Mouse (Mus musculus) heart, embryonic 13.5 days (tissue): ENCODE results near the gene Bpifb1. TPM values are rescaled to one million over a fixed set of nuclear protein-coding genes. Genes with fewer than 3 reads are reported as not detected.
"Not testable (repeated sequence)": the region's sequence is repeated elsewhere in the genome, so short reads cannot be mapped to it uniquely, and the experiment has no call there.

Experiments
- ATAC-seq: fragments of 200-750 bp; cut with Nextera tagmentation; 2 replicates; pipeline ENCODE4 v1.8.0; 2017; ENCODE audit warnings: moderate TSS enrichment; ENCODE audit not compliant: insufficient number of reproducible peaks, low FRiP score, low TSS enrichment; ENCODE audit errors: extremely low read depth
- H3K27ac ChIP-seq: fragments of 300-500 bp; sonication (generic); replicated peaks from 2 replicates; pipeline ENCODE4 v1.5.1; 2015; ENCODE audit warnings: moderate library complexity, mild to moderate bottlenecking, inconsistent platforms
- H3K27me3 ChIP-seq: fragments of 300-500 bp; sonication (generic); replicated peaks from 2 replicates; pipeline ENCODE4 v1.6.1; 2015; ENCODE audit warnings: mild to moderate bottlenecking, inconsistent platforms
- H3K36me3 ChIP-seq: fragments of 300-500 bp; sonication (generic); 2 replicates; pipeline ENCODE4 v1.6.1; 2015; ENCODE audit warnings: mild to moderate bottlenecking, inconsistent platforms
- H3K4me1 ChIP-seq: fragments of 300-500 bp; sonication (generic); 2 replicates; pipeline ENCODE4 v1.6.1; 2015; ENCODE audit warnings: inconsistent platforms
- H3K4me2 ChIP-seq: fragments of 300-500 bp; sonication (generic); 2 replicates; pipeline ENCODE4 v1.6.1; 2015; ENCODE audit warnings: inconsistent platforms, mild to moderate bottlenecking, moderate library complexity
- H3K4me3 ChIP-seq: fragments of 300-500 bp; sonication (generic); 2 replicates; pipeline ENCODE4 v1.5.1; 2015; ENCODE audit warnings: moderate library complexity, mild to moderate bottlenecking, inconsistent platforms
- H3K9ac ChIP-seq: fragments of 300-500 bp; sonication (generic); 2 replicates; pipeline ENCODE4 v1.6.1; 2015; ENCODE audit warnings: inconsistent platforms, mild to moderate bottlenecking, moderate library complexity
- H3K9me3 ChIP-seq: fragments of 300-500 bp; sonication (generic); 2 replicates; pipeline ENCODE4 v1.6.1; 2016; ENCODE audit warnings: inconsistent platforms
- WGBS: fragments of 180-500 bp; shearing (Covaris S2); methylation state at CpG from one replicate; pipeline ENCODE4 v1.1.7; 2015; ENCODE audit warnings: mixed read lengths; 5-methylcytosine and 5-hydroxymethylcytosine counted together
- polyA plus RNA-seq: library from polyadenylated mRNA; unstranded; fragments of >200 nt; fragmentation: Nextera tagmentation; extraction: Ambion mirVana; gene quantifications from 2 replicates; pipeline ENCODE4 v1.2.1, GENCODE M21; 2015

The Bpifb1 gene
- 0.31 and 0.50 TPM in 2 replicates for polyA plus RNA-seq

DNA sequence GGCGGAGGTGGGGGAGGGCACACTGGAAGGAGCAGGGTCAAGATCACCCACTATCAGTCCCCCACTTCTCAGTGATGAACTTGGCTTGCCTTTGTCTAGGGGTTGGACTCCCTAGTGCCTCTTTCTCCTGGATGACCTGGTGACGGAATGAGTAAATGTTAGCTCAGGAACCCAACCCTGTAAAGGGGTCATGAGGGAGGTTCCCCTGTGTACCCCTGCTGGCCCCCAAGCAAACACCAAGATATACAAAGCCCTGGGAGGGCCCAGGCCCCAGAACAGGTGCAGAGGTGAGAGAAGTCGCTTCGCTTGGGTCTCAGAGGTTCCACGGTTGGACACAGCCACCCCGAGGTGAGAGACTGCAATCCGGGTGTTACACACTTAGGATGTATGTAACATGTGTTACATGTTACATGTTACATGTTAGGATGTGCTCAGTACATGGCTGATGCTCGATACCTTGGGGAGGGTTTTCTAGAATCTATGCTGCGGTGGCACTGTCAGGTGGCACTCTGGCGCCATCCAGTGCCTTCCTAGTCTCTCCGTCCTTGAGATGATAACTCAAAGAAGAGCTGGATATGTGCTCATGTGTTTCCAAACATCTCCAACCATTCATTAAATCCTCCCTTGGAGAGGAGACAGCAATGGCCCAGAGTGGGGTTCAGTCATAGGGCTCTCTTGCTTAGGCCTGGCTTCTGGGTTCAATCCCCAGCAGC, at the start of gene Bpifb1:
Gene Bpifb1 (plus strand): TSS at position 273 of the 713 bp plus-strand sequence.
- Histone ChIP-seq H3K9ac (no peak within 1 kb of the TSS), H3K27ac (peak within 1 kb of the TSS; percentile 45; the same call in 1 of the 2 replicates), H3K4me2 (no peak within 1 kb of the TSS), H3K4me3 (no peak within 1 kb of the TSS), H3K9me3 (no peaks in the 10 kb centered on the region), H3K27me3 (no peaks in the 10 kb centered on the region; the same call in 1 of the 2 replicates), H3K36me3 (no peaks in the 10 kb centered on the region), H3K4me1 (peaks cover 29% of the 10 kb centered on the region)
- no peak for ATAC-seq
- WGBS: 80% methylated on average over 11 of the region's 11 CpGs

GRCm38 (mm10) chr2:154142580-154142979, 48.0 kb upstream of the Bpifb1 start, which contains the start of gene Bpifa1:
Gene Bpifa1 (plus strand): TSS chr2:154142880.
- no peak for ATAC-seq
- Histone ChIP-seq H3K27ac (no peak within 1 kb of the TSS), H3K36me3 (no peaks in the 10 kb centered on the region), H3K4me1 (no peaks in the 10 kb centered on the region), H3K4me3 (no peak within 1 kb of the TSS), H3K27me3 (no peaks in the 10 kb centered on the region), H3K4me2 (no peak within 1 kb of the TSS), H3K9ac (no peak within 1 kb of the TSS), H3K9me3 (no peaks in the 10 kb centered on the region)
- WGBS: 65% methylated on average over 4 of the region's 4 CpGs

DNA sequence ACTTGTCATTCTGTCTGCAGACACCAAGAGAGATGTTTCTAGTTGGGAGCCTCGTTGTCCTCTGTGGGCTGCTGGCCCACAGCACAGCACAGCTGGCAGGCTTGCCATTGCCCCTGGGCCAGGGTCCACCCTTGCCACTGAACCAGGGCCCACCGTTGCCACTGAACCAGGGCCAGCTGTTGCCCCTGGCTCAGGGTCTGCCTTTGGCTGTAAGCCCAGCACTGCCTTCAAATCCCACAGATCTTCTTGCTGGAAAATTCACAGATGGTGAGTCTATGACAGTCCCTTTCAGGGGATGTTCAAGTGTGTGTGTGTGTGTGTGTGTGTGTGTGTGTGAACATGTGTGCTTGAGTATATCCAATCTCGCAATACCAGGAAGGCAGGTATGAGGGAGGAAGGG, 46.9 kb upstream of the Bpifb1 start:
- no peak for ATAC-seq
- WGBS: 73% methylated on average over 3 of the region's 3 CpGs
- no peak overlapping the region for H3K4me3 ChIP-seq

GRCm38 (mm10) chr2:154147496-154147895, 43.1 kb upstream of the Bpifb1 start:
- WGBS: 61% methylated on average over 4 of the region's 4 CpGs
- Histone ChIP-seq H3K27me3 (no peaks in the 10 kb centered on the region), H3K27ac (no peak overlapping the region), H3K9me3 (no peaks in the 10 kb centered on the region), H3K36me3 (no peaks in the 10 kb centered on the region), H3K9ac (no peak overlapping the region), H3K4me3 (no peak overlapping the region), H3K4me1 (no peaks in the 10 kb centered on the region), H3K4me2 (no peak overlapping the region)
- ATAC-seq: no peak

More for the DNA sequence above, 46.9 kb upstream of the Bpifb1 start:
- H3K4me1 ChIP-seq: no peaks in the 10 kb centered on the region
- no peak overlapping the region for H3K9ac ChIP-seq
- no peaks in the 10 kb centered on the region for H3K27me3 ChIP-seq
- H3K27ac ChIP-seq: no peak overlapping the region
- H3K4me2 ChIP-seq: no peak overlapping the region
- no peaks in the 10 kb centered on the region for H3K9me3 ChIP-seq
- no peaks in the 10 kb centered on the region for H3K36me3 ChIP-seq

DNA sequence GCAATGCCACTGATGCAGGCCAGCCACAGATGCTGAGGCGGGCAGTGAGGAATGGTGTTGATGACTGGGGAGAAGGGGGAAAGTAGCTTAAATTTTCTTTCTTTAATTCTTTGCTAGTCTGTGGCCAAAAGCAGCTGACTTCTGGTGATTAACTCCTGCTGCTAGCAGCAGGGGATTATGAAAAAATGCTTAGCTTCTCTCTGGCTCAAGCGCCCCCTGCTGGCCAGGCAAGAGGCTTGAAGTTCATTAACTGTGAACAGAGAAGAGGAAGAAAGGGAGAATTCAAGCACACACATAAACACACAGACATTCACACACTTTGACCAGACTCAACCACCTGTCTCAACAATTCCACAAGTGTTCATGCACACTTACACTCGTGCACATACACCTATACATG, 32.2 kb upstream of the Bpifb1 start:
- H3K36me3 ChIP-seq: no peaks in the 10 kb centered on the region
- H3K27ac ChIP-seq: no peak overlapping the region
- H3K4me2 ChIP-seq: no peak overlapping the region
- ATAC-seq: no peak
- H3K4me3 ChIP-seq: no peak overlapping the region
- no peaks in the 10 kb centered on the region for H3K4me1 ChIP-seq
- no peaks in the 10 kb centered on the region for H3K27me3 ChIP-seq
- peaks cover 20% of the 10 kb centered on the region for H3K9me3 ChIP-seq
- 31% methylated on average over 3 of the region's 3 CpGs for WGBS
- no peak overlapping the region for H3K9ac ChIP-seq

DNA sequence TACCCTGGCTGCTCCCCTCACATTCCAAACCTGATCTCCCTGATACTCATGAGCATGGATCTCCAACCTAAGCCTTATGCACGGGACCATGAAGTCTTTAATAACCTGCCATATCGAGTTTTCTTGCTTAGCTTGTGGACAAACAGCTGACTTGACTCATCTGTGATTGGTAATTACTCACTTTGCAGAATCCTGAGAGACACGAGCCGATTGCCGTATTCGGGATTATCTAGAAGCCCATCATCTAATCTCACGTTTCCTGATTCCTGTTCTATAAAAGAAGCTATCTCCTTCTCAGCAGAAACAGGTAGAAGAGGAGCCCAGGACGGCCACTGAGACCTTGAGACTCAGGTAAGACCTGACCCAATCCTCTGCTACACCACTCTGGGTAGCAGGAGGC, 28.3 kb upstream of the Bpifb1 start, which contains the start of gene Bpifa5:
Gene Bpifa5 (plus strand): TSS at position 301 of the 400 bp plus-strand sequence.
- Histone ChIP-seq H3K9ac (no peak within 1 kb of the TSS), H3K27me3 (no peaks in the 10 kb centered on the region), H3K9me3 (peaks cover 20% of the 10 kb centered on the region), H3K4me3 (no peak within 1 kb of the TSS), H3K4me2 (no peak within 1 kb of the TSS), H3K36me3 (no peaks in the 10 kb centered on the region), H3K27ac (no peak within 1 kb of the TSS), H3K4me1 (no peaks in the 10 kb centered on the region)
- WGBS: 72% methylated on average over 8 of the region's 8 CpGs
- ATAC-seq: no peak

DNA sequence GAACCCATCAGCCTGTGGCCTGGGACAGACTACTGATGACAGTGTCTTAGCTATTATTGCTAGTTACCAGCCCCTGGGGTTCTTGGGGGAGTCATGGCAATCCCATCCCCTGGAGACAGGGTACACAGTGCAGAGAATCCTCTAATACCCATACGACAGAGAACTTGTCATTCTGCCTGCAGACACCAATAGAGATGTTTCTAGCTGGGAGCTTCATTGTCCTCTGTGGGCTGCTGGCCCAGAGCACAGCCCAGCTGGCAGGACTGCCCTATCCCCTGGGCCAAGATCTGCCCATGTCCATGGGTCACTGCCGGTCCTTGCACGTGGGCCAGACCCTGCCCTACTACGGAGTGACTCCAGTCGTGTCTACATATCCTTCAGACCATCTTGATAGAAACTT, 27.3 kb upstream of the Bpifb1 start:
- peaks cover 20% of the 10 kb centered on the region for H3K9me3 ChIP-seq
- 0 out of 2 replicates have a peak, but pooled peaks cover 7% of the 10 kb centered on the region for H3K27me3 ChIP-seq
- 84% methylated on average over 5 of the region's 5 CpGs for WGBS
- H3K4me1 ChIP-seq: no peaks in the 10 kb centered on the region
- no peaks in the 10 kb centered on the region for H3K36me3 ChIP-seq
- H3K4me2 ChIP-seq: no peak overlapping the region
- no peak overlapping the region for H3K4me3 ChIP-seq
- H3K9ac ChIP-seq: no peak overlapping the region
- ATAC-seq: no peak
- H3K27ac ChIP-seq: no peak overlapping the region

DNA sequence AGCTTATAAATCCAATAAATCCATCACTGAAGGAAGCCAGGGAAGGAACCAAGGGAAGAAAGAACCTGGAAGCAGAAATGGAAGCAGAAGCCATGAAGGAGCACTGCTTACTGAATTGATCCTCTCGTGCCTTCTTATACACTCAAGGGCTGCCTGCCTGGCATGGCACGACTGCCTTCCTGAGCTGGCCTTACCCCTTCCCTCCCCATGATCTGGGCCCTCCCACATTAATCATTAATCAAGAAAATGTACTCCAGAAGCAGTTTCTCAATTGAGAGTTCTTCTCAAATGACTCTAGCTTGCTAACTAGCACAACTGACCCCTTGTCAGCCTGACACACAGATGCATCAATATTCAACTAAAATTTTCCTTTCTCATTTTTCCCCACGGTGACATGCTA, 21.4 kb upstream of the Bpifb1 start:
- Histone ChIP-seq H3K4me2 (no peak overlapping the region), H3K9me3 (no peaks in the 10 kb centered on the region), H3K27me3 (peaks cover 24% of the 10 kb centered on the region), H3K4me1 (no peaks in the 10 kb centered on the region), H3K9ac (no peak overlapping the region), H3K27ac (no peak overlapping the region), H3K36me3 (no peaks in the 10 kb centered on the region), H3K4me3 (no peak overlapping the region)
- WGBS: 51% methylated on average over 3 of the region's 3 CpGs
- ATAC-seq: no peak

DNA sequence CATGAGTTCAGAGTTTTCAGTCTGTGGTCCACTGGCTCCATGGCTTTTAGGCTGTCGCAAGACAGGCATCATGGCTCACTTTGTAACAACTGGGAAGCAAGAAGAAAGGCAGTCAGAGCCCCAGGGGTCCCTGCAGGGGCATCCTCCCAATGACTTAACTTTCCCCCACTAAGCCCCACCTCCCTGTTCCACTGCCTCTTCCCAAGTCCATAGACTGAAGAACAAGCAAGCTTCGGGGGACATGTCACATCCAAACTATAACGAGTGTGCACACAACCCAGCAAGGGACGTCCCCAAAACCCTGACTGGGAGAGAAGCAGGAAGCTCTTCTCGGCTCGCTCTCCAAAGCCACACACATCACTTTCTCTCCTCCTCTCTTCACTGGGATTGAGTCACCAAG, 19.0 kb upstream of the Bpifb1 start:
- Histone ChIP-seq H3K4me3 (no peak overlapping the region), H3K9ac (no peak overlapping the region), H3K4me2 (no peak overlapping the region), H3K27me3 (peaks cover 24% of the 10 kb centered on the region), H3K27ac (no peak overlapping the region), H3K36me3 (no peaks in the 10 kb centered on the region), H3K9me3 (no peaks in the 10 kb centered on the region), H3K4me1 (no peaks in the 10 kb centered on the region)
- ATAC-seq: no peak
- 56% methylated on average over 6 of the region's 6 CpGs for WGBS

- Histone ChIP-seq H3K4me3 (no peak overlapping the region), H3K9me3 (no peaks in the 10 kb centered on the region), H3K4me1 (no peaks in the 10 kb centered on the region), H3K36me3 (no peaks in the 10 kb centered on the region), H3K4me2 (no peak overlapping the region), H3K27ac (no peak overlapping the region), H3K9ac (no peak overlapping the region), H3K27me3 (peaks cover 17% of the 10 kb centered on the region)
- no peak for ATAC-seq
- WGBS: 25% methylated on average over 1 of the region's 1 CpGs
Observed at GRCm38 (mm10) chr2:154173313-154173712, 17.3 kb upstream of the Bpifb1 start.

DNA sequence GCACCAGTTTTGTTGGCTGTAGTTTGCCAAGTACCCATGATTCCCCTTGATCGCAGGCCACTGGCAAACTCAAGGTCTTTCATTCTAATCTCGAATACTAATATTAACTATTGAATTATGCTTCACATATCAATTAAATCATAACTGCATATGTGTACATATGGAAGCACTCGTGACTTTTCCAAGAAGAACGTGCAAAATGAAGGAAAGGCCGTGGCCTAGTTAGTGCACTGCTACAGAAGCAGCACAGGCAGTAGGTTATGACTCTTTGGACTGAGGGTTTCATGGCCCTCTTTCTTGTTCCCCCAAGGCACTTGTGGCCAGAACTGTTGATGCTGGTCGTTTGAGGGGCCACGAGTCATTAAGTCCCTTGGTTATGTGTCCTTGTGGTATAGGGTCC, 8.7 kb upstream of the Bpifb1 start:
- not testable (repeated sequence) for H3K9me3 ChIP-seq, H3K27me3 ChIP-seq, H3K4me1 ChIP-seq, H3K4me3 ChIP-seq, H3K4me2 ChIP-seq, H3K36me3 ChIP-seq, ATAC-seq, H3K27ac ChIP-seq, H3K9ac ChIP-seq
- 77% methylated on average over 7 of the region's 7 CpGs for WGBS

GRCm38 (mm10) chr2:154183061-154183460, 7.6 kb upstream of the Bpifb1 start:
- H3K27ac ChIP-seq, H3K9me3 ChIP-seq, H3K4me2 ChIP-seq, H3K27me3 ChIP-seq, H3K4me1 ChIP-seq, H3K36me3 ChIP-seq, H3K4me3 ChIP-seq, H3K9ac ChIP-seq, ATAC-seq: not testable (repeated sequence)
- 68% methylated on average over 4 of the region's 4 CpGs for WGBS
